Mouse (Mus musculus) cerebellum, adult 11-12 months (tissue): ENCODE measurements around the gene Slc2a4.
A peak's percentile ranks its signal among the peaks of the same experiment; 100 is the strongest.

Experiments
- DNase-seq: peaks from one replicate; pipeline ENCODE4 v3.0.0; 2022

Slc2a4 gene

DNA sequence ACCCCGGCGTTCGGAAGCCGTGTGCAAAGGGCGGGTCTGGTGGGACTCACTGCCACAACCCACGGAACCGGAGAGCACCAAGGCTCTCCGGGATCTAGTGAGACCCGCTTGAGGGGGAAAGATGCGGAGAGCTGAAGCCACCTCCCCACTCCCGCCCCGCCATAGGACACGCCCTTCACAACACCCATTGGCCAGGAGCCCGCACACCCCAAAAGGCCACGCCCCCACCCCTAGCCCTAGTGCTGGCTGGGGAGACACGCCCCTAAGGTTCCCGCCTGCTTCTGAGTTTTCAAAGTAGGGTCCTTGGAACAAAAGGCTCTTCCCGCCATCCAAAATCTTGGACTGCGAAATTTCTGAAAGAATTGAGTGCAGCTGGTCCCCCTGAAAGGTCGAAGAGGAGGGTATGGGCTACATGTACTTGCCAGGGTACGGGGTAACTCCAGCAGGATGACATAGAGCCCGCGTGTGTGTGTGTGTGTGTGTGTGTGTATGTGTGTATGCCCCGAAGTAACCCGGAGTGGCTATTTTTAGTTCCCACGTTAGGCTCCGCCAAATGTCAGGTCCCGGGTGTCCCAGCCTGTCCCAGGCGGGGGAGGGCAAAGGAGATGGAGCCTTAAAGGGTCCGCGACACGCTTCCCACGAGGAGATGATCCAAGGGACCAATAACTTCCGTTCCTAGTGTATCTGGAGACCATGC is at the start of gene Slc2a4:
Gene Slc2a4, minus strand, starts transcription at position 123 of the 697 bp plus-strand sequence.
- peak; percentile 53 for DNase-seq

DNA sequence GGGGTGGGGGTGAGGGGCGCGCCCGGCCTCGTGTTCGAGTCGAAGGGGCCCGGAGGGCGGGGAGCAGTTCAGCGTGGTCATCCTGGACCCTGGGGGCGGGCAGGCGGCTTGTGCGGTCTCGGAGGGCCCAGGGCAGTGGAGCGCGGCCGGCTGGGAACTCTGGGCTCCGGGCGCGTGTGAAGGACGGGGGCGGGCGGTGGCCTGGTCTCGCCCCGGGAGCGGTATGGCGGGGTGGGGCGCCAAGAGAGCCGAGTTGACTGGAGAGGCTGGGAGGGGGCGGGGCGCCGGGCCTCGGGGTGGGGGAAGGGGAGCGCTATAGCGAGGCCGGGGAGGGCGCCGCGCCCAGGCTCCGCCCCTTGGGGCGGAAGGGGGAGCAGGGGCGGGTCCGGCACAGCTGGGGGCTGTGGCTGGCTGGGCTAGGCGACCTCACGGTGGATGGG is 49.1 kb upstream of the Slc2a4 start:
- peak; percentile 84 for DNase-seq

GRCm38 (mm10) chr11:69996161-69997061 is 48.4 kb upstream of the Slc2a4 start:
- DNase-seq = peak; percentile 73

DNA sequence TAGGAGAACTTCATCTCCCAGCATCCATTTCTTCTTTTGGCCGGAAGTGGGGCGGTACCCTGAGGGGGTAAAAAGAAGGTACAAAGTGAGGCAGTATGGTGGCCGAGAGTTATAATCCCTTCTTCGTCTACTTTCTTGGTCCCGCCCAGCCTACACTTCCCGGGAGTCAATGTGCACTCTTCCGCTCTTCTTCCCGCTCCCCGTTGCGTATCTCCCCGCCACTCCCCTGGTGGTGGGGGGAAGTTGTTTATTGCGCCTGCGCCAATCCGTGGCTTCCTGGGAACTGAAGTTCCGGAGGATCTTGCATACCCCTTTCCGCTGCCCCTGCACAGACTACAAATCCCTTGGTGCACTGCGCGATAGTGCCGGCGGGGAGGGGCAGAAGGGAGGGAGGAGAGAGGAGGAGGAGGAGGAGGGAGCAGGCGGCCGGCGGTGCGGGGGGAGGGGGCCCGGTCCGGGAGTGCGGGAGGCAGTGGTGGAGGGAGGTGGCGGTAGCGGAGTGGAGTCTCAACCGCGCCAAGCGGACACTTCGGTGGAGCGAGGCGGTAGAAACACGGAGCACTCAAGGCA is 47.5 kb upstream of the Slc2a4 start, which contains the start of gene Phf23:
Gene Phf23, plus strand, starts transcription at position 387 of the 570 bp plus-strand sequence.
- DNase-seq = peak; percentile 99

- DNase-seq = peak; percentile 57
These were observed 46.6 kb upstream of the Slc2a4 start for GRCm38 (mm10) chr11:69994401-69995090.

DNA sequence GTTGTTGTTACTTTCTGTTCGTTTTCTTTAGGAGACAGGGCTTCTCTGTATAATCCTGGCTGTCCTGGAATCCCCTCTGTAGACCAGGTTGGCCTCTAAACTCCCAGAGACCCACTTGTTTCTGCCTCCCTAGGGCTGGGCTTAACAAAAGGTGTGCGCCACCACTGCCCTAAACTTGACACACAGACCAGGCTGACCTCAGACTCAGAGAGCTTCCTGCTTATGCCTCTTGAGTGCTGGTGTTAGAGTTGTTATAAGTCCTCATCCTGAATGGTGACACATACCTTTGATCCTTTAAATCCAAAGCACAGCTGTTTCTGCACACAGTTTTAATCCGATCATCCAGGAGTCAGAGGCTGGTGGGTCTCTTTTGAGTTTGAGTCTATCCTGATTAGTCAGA is 44.9 kb upstream of the Slc2a4 start:
- peak; percentile 40 for DNase-seq

DNA sequence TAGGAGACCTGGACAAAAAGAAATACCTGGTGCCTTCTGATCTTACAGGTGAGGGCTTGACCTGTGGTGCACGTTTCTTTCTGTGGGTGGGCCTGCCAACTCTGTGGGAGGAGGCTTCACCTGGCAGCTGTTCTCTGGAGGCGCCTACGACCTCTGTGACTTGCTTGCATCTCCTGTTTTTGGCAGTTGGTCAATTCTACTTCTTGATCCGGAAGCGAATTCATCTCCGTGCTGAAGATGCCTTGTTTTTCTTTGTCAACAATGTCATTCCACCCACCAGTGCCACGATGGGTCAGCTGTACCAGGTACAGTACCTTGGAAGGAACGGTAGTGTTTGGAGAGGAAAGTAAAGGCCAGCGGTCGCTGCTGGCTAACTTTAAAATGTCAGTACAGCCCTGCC is 44.4 kb upstream of the Slc2a4 start:
- DNase-seq = peak; percentile 73

GRCm38 (mm10) chr11:69991711-69992110 is 43.7 kb upstream of the Slc2a4 start:
- DNase-seq = no peak

DNA sequence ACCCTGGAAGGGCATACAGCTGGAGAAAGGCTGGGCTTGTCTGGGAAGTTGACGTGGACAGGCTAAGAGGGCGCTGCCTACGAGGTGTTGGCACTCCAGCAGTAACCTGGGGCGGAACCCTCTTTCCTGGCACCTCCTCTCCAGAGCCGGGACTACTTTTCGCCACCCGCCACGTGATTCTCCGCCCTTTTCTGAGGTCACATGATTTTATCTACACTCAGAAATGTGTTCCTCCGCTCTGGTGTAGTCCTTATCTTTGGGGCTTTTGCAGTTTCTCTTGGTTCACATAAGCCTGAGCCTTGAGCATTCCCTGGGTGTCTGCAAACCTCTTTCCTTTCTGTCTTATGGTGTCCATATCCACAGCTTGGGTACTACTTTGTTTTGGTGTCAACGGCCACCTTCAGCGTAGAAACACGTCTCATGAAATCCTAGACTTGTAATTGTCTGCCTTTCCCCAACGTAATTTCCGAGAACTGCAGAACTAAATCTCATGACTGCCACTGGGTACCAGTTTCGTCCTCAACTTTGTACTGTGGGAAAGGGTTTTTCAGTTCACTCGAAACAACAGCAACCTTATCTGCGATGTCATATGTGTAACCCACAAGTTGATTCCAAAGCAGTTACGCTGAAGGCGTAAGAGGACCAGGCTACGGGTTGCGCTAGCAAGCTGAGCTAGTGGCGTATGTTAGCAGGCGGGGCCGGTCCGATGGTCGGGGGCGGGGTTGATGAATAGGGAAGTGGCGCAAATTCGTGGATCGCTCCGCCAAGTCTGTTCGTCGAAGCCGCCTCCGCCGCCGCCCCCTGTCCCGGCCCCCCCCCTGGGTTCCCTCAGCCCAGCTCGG is 43.1 kb upstream of the Slc2a4 start, which contains the start of gene Gabarap:
Gene Gabarap, plus strand, starts transcription at position 294 of the 842 bp plus-strand sequence.
- DNase-seq = peak; percentile 94

DNA sequence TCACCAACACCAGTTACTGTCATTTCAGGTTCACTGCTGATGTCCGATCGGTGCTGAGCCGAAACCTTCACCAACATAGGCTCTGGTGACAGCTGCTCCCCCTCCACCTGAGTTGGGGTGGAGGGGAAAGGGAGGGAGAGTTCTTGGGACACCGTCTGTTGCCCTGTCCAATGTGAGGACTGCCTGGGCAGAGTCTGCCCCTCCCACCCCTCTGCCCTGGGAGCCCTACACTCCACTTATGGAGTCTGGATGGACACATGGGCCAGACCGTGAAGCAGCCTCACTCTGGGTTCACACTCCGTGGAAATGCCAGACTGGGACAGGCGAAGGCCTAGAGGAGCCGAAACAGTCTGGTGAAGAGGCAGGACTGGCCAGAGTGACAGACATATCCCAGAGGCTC is 42.0 kb upstream of the Slc2a4 start:
- peak; percentile 63 for DNase-seq

- DNase-seq = no peak
These were observed 36.4 kb upstream of the Slc2a4 start for GRCm38 (mm10) chr11:69984431-69984830.

- DNase-seq = no peak
These were observed 35.4 kb upstream of the Slc2a4 start for GRCm38 (mm10) chr11:69983377-69983776.

DNA sequence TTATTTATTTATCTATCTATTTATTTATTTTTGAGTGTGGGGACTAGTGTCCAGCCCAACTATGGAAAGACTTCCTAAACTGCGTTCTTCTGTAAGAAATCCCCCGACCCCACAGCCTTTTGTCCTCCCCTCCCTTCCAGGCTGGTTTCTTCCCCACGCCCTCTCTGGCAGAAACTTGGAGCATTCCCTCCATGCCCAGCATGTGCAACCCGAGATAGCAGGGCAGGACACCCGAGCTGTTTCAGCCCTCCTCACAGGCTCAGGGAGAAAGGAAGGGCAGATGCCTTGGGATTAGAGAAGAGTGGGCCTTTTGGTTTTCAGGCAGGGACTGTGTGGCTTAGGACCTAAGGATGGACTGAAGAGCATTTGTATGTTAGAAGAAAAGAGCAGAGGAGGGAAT is 34.9 kb upstream of the Slc2a4 start:
- peak; percentile 42 for DNase-seq

DNA sequence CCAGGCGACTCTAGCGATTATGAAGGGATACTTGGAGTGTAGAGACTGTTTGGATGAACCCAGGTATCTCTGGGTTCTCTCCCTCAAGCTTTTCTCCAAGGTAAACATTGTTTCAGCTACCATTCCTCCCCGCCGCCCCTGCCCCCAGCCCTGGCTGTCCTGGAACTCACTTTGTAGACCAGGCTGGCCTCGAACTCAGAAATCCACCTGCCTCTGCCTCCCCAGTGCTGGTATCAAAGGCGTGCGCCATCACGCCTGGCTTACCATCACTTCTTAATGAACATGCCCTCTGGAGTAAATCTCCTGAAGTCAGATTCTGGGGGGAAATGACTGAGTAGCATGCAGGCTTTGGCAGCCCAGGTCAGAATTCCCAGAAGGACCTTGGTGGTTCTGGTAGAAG is 34.2 kb upstream of the Slc2a4 start, which contains the start of gene Elp5:
Gene Elp5, minus strand, starts transcription at position 293 of the 400 bp plus-strand sequence.
- DNase-seq = peak; percentile 36

DNA sequence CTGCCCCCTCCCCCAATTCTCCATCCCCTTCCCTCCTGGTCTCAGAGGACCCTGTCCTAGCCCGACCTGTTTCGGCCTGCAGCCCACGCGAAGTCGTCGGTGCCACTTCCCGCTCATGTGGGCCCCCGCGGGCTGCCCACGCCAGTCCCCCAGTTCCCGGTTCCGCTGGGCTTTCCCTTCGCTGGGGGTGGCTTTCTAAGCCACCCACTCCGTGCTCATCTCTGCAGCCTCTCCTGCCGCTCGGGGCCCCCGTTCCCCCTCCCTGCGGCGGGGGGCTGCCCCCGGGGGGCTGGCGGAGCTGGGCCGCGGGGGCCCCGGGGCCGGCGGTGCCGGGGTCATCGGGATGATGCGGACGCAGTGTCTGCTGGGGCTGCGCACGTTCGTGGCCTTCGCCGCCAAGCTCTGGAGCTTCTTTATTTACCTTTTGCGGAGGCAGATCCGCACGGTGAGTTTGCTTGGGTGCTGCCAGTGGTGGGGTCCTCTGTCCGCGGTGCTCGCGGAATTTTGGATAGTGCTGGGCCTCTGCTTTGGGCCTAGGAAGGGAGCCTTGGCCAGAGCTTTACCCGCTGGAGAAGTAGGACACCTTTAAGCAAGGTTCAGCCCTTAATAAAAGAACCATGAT is 33.3 kb upstream of the Slc2a4 start, which contains the start of gene Ctdnep1:
Gene Ctdnep1, plus strand, starts transcription at position 16 of the 622 bp plus-strand sequence.
- peak; percentile 71 for DNase-seq

DNA sequence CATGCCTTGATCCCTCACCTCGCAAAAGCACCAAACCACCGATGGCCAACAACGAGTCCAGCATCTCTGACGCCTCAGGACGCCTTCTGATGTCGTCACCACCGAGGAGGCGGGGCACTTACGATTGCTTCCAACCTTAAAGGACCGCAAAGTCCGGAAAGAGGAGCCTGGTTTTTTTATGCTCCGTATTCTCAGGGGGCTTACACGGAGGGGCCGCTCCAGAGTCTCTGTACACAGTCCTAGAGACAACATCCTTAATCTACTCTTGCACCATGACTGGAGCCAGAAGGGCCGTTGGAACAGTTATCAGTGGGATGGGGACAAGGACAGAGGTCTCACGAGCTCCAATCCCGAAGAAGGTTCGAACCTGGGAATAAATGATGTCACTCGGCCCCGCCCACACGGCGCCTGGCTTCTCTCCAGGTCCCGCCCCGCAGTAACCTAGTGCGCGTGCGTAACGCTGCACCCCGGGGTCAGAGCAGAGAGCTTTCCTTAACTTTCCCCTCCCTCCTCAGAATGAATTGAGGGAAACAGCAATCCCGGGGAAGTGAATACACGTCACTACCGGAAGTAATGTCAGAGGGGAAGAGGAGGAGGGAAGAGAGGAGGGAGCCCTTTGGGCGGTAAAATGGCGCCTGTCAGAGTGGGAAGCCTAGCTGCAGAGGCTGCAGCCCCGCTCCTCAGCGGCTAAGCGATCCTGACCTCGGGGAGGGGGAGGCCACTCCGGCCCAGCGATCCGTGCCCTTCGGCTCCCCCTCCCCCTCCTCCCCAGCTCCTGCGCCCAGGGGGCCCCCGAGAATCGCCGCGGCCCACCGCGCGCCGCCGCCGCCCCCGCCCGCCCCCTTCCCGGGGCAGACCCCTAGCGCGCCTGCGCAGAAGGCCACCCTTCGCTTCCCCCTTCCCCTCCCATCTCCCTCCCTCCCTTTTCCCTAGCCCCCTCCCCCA is 32.5 kb upstream of the Slc2a4 start:
- DNase-seq = peak; percentile 99

- no peak for DNase-seq
These were observed 31.8 kb upstream of the Slc2a4 start for GRCm38 (mm10) chr11:69979827-69980195.

GRCm38 (mm10) chr11:69976271-69976670 is 28.3 kb upstream of the Slc2a4 start:
- no peak for DNase-seq

GRCm38 (mm10) chr11:69974907-69975306 is 26.9 kb upstream of the Slc2a4 start:
- DNase-seq = no peak

- no peak for DNase-seq
These were observed 22.8 kb upstream of the Slc2a4 start for GRCm38 (mm10) chr11:69970775-69971174.
